Mouse (Mus musculus): ENCODE measurements at regions not wholly inside any gene's neighbourhood (a gene's known extent, or its start where the extent isn't known, plus 50 kb on each side); places are given as distances from the start of the nearest gene placed in this dataset.
"Not testable (repeated sequence)": the region's sequence is repeated elsewhere in the genome, so short reads cannot be mapped to it uniquely, and the experiment has no call there.

DNA sequence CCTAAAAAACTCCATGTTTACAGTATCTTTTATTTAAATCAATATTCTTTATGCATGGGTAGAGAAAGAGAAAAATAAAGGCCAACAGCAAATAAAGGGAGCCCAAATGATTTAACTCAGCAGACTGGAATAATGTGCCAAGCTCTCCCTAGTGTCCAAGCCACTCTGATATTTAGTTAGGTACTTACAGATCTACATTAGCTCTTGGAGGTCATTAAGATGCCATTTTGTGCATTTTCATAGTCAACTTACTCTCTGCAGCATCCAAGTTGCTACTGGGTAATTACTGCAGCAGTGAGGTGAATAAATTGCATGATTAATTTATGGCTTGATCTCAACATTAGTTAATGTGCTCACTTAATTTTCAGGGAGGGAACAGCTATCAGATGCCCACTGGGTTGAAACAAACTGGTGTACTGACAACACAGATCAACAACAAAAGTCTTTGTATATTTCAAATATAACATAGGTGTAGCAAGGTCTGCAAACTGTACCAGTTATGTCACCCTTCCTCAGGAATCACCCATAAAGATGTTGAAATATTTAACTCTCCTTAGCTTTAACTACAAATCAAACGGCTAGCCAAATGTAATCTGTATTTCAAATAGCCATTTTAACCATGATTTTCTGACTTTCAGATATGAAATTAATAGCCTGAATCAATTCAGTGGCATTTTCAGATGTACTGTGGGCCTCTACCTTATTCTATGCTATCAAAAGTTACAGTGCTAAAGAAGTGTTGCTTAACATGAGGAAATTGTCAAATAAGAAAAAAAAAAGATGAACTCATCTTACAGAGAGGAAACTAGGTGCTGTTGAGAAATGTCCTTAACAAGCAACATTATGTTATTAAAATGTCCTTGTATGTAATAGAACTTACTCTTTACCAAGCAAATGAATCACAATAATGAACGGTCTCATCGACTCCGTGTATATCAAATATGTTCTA lies 163.8 kb upstream of the Hapln1 start:
- peak; percentile 67 for DNase-seq (ENCODE audit: low read depth)
- no peak for TF ChIP-seq CTCF (IDR thresholded peaks at IDR 0.05; ENCODE audit: borderline replicate concordance, extremely low read depth, insufficient read depth, insufficient read length)
- TF ChIP-seq POLR2A (IDR thresholded peaks at IDR 0.05; ENCODE audit: borderline replicate concordance, extremely low read depth, insufficient read depth, insufficient read length, poor library complexity, severe bottlenecking), result no peak

DNA sequence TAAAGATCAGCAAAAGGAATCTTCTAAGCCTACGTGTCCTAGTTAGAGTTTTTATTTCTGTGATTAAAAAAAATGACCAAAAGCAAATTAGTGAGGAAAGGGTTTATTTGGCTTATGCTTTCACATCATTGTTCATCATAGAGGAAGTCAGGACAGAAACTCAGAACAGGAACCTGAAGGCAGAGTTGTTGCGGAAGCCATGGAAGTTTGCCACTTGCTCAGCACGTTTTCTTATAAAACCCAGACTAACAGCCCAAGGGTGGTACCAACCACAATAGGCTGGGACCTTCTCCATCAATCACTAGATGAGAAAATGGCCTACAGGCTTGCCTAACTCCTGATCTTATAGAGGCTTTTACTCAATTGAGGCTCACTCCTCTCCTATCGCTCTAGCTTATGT lies 161.2 kb upstream of the Hapln1 start:
- TF ChIP-seq POLR2A (IDR thresholded peaks at IDR 0.05; ENCODE audit: borderline replicate concordance, extremely low read depth, insufficient read depth, insufficient read length, poor library complexity, severe bottlenecking), result no peak
- TF ChIP-seq CTCF (IDR thresholded peaks at IDR 0.05; ENCODE audit: borderline replicate concordance, extremely low read depth, insufficient read depth, insufficient read length), result no peak
- DNase-seq (ENCODE audit: low read depth), result no peak

DNA sequence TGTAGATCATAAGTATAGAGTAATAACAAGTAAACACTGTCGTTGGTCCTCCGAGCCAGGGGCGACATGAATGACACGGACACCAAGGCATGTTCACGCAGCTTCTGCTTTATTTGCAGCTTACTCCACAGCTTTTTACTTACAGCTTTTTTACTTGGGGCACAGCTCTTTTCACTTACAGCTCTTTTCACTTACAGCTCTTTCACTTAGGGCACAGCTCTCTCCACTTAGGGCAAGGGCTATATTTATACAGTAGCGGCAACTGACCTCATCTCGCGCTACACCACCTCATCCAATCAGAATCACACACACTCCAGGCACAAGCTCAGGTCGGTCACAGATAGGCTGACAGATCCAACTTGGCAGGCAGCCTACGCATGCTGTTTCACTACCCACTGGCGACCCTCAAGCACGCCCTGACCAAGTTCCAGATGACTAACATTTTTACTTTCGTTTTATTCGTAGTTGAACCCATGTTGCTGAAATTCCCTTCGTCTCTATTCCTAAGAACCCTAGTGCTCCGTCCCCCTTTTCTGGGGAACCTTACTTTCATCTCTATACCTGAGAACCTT lies 155.9 kb upstream of the Hapln1 start:
- DNase-seq (ENCODE audit: low read depth), result not testable (repeated sequence)

DNA sequence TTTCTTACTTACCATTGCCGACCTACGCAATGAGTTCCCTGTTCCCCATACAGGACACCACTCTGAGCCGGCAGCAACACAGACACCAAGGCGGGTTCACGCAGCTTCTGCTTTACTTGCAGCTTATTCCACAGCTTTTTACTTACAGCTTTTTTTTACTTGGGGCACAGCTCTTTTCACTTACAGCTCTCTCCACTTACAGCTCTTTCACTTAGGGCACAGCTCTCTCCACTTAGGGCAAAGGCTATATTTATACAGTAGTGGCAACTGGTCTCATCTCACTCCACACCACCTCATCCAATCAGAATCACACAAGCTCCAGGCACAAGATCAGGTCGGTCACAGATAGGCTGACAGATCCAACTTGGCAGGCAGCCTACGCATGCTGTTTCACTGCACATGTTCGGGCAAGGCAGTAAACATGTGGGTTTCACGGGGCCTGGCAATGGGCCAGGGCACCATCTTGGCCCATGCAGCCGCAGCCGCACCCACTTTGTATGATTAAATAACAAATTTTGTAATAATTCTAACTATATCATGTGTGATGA lies 154.9 kb upstream of the Hapln1 start:
- TF ChIP-seq CTCF (IDR thresholded peaks at IDR 0.05; ENCODE audit: borderline replicate concordance, extremely low read depth, insufficient read depth, insufficient read length) (no peak), POLR2A (IDR thresholded peaks at IDR 0.05; ENCODE audit: borderline replicate concordance, extremely low read depth, insufficient read depth, insufficient read length, poor library complexity, severe bottlenecking) (no peak)
- DNase-seq (ENCODE audit: low read depth), result peak; percentile 80

DNA sequence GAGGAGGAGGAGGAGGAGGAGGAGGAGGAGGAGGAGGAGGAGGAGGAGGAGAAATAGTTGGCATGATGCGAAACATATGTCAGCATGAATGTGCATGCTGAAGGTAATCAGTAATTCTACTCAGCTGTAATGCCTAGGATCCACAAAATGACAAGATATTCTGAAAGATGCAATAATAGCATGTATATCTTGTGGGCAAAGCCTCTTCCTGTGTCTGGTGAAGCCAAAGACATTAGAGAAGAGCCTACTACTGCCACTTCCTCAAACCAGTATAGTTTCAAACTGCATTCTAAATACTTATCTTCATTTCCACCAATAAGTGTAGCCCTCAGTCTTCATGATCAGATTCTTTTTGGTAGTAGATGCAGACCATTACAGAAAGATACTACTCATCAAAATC lies 152.2 kb upstream of the Hapln1 start:
- no peak for DNase-seq (ENCODE audit: low read depth)
- TF ChIP-seq POLR2A (IDR thresholded peaks at IDR 0.05; ENCODE audit: borderline replicate concordance, extremely low read depth, insufficient read depth, insufficient read length, poor library complexity, severe bottlenecking) (no peak), CTCF (IDR thresholded peaks at IDR 0.05; ENCODE audit: borderline replicate concordance, extremely low read depth, insufficient read depth, insufficient read length) (no peak)

DNA sequence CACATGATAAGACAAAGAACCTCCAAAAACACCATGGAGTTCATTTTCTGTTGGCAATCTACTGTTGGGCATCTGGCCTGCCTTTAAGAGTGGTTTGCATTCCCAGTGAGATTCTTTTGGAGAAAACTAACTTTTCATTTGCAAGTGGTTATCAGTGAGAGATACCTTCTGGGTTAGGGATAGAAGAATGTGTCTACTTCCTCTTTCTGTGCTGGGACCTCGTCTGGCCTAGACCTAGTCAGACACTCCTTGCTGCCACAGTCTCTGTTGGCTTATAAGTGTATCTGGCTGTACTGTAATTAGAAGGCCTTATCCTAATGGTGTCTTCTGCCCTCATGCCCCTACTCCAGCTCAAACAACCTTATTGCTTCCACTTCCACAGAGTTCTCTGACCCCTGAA lies 150.4 kb upstream of the Hapln1 start:
- DNase-seq (ENCODE audit: low read depth), result no peak
- TF ChIP-seq CTCF (IDR thresholded peaks at IDR 0.05; ENCODE audit: borderline replicate concordance, extremely low read depth, insufficient read depth, insufficient read length), result no peak

DNA sequence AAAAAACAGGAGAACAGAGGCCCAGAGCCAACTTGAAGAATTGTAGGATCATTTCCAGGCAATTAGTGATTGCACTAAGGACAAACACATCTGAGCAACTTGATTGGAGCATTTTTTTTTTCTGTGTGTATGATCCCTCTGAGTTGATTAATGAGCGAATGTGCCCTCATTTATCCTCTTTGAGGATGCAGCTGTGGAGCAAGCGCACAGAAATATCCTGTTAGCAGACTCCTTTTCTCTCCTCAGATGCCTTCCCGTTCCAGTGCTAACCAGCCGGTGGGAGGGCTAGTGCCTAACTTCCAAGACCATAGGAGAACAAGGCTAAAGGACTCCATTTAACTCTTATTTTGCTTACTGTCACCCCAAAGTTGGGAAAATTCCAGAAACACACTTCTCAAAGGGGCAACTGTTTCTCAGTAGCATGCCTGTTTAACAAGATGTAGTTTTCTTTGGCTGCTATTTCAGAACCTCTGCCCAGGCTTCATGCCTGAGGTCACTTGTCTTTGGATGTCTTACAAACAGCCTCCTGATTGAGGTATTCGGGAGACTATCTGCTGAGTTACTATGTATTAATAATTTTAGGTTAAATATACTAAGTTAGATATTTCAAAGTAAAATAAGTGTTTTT lies 144.8 kb upstream of the Hapln1 start:
- DNase-seq (ENCODE audit: low read depth), result peak; percentile 77
- TF ChIP-seq CTCF (IDR thresholded peaks at IDR 0.05; ENCODE audit: borderline replicate concordance, extremely low read depth, insufficient read depth, insufficient read length) (no peak), POLR2A (IDR thresholded peaks at IDR 0.05; ENCODE audit: borderline replicate concordance, extremely low read depth, insufficient read depth, insufficient read length, poor library complexity, severe bottlenecking) (no peak)

DNA sequence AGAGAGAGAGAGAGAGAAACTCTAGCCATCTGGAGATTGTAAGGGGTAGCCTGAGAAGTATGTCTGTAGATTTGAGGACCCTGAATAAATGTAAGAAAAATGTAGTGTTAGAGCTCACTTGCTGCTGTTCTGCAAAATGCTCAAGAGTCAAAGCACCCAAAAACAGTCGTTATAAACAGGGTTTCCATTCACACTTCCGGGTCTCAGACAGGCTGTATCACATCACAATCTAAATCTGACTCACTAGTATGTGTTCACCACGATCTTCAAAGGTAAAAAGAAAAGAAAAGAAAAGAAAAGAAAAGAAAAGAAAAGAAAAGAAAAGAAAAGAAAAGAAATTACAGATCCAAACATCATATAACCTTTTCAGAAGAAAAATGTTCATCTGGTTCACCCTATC lies 143.7 kb upstream of the Hapln1 start:
- DNase-seq (ENCODE audit: low read depth), result no peak
- TF ChIP-seq CTCF (IDR thresholded peaks at IDR 0.05; ENCODE audit: borderline replicate concordance, extremely low read depth, insufficient read depth, insufficient read length) (no peak), POLR2A (IDR thresholded peaks at IDR 0.05; ENCODE audit: borderline replicate concordance, extremely low read depth, insufficient read depth, insufficient read length, poor library complexity, severe bottlenecking) (no peak)

DNA sequence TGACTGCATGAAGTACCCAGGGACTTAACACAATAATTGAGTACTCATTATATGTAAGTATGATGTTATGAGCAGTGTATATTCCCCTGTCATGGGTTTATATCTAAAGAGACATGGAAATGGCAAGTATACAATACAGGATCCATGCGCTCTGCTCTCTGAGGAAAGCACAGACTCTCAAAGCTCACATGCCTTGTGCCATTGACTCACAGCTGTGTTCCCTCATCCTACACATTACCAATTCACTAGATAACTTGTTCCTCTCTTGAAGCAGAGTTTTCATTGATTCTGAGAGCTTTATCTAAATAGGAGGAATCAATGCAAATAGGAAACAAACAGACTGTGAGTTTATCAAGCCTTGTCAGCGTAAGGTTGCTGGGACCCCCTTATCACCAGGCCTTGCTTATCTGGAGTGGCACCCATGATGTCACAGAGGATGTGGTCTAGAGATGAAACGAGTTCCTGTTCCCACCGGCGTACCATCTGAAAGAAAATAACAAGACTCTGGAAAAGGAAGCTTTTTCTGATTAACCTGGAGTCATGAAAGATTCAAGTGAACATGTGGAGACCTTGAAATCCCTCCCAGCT lies 138.4 kb upstream of the Hapln1 start:
- no peak for DNase-seq (ENCODE audit: low read depth)
- no peak for TF ChIP-seq POLR2A (IDR thresholded peaks at IDR 0.05; ENCODE audit: borderline replicate concordance, extremely low read depth, insufficient read depth, insufficient read length, poor library complexity, severe bottlenecking)
- TF ChIP-seq CTCF (IDR thresholded peaks at IDR 0.05; ENCODE audit: borderline replicate concordance, extremely low read depth, insufficient read depth, insufficient read length), result no peak

DNA sequence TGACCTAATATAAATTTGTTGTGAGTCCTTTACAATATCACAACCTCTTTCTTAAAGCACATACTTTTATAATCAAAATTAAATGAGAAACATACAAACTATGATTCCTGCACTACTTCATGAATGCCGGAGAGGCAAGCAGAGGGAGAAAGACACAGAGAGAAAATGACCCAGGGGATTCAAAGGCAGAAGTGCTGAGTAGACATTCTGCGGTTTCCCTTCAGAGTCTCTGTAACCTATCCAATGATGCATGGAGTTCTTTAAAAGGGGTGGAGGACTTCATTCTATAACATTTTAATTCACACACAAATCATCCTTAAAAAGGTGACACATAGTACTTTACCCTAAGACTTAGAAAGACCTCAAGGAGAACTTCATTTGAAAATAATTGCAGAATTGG lies 129.1 kb upstream of the Hapln1 start:
- no peak for DNase-seq (ENCODE audit: low read depth)
- TF ChIP-seq CTCF (IDR thresholded peaks at IDR 0.05; ENCODE audit: borderline replicate concordance, extremely low read depth, insufficient read depth, insufficient read length), result no peak
- no peak for TF ChIP-seq POLR2A (IDR thresholded peaks at IDR 0.05; ENCODE audit: borderline replicate concordance, extremely low read depth, insufficient read depth, insufficient read length, poor library complexity, severe bottlenecking)

DNA sequence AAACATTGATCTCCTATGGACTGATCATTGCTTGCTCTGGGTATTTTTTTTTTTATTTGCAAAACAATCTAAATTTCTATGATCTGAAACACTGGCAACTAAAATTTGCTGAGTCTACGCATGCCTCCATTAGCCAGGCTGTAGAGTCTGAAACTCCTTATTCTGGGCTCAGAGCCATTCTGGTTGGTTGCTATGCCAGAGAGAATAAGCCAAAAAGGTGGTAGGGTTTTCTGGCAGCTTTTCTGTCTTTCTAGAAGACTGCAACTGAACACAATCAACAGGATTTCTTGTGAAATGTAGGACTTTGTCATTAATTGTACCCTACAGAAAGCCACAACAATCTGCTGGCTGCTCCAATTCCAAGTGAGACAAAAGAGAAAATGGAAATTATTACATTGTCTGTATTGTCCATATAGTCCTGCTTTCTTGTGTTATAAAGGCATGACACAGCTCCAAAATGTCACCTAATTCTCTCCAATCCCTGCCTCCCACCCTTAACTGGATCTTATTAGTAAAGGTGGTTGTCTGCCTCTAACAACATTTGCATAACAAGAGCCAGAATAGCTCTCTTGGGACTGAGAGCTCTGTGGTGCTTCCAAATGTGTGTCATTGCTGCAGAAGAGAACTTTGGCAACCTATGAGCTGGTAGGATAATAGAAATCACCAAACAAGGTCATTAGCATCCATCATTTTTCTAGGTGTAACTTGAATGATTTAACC lies 126.7 kb upstream of the Hapln1 start:
- peak; percentile 88 for DNase-seq (ENCODE audit: low read depth)
- TF ChIP-seq CTCF (IDR thresholded peaks at IDR 0.05; ENCODE audit: borderline replicate concordance, extremely low read depth, insufficient read depth, insufficient read length) (no peak), POLR2A (IDR thresholded peaks at IDR 0.05; ENCODE audit: borderline replicate concordance, extremely low read depth, insufficient read depth, insufficient read length, poor library complexity, severe bottlenecking) (no peak)
